Mouse (Mus musculus): ENCODE results near the gene Olfr473.
"Not testable (repeated sequence)": the region's sequence is repeated elsewhere in the genome, so short reads cannot be mapped to it uniquely, and the experiment has no call there.

Gene Olfr473

DNA sequence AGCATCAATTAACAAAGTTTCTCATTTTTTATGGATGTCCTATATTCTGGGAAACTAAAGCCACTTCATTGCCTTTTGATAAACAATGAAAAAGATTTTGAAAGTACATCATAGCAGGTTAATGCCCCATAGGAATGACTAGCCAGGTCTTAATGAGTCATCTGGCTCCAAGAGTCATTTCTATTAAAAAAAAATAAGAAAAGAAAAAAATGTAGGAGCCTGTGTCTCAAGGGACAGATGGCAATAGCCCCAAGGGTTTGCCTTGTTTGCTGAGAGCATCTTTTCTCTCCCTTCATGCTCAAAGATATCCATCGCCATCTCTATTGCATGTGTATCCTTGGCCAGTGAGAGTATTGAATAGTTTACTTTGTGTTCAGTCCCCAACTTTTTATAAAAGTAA is at the start of gene Olfr473:
Gene Olfr473 (plus strand): TSS at position 301 of the 400 bp plus-strand sequence.
- Histone ChIP-seq H3K36me3 (ENCODE audit: insufficient read depth, low read length) (no peaks in the 10 kb centered on the region), H3K9me3 (ENCODE audit: low read length) (no peaks in the 10 kb centered on the region), H3K4me1 (replicated peaks; ENCODE audit: low read depth, low read length) (no peaks in the 10 kb centered on the region), H3K4me3 (replicated peaks; ENCODE audit: low read length) (no peak within 1 kb of the TSS), H3K27me3 (ENCODE audit: insufficient read depth, low read length) (no peaks in the 10 kb centered on the region)
- TF ChIP-seq POU5F1 (IDR thresholded peaks at IDR 0.05; ENCODE audit: borderline replicate concordance, low read length) (no peak), CTCF (conservative IDR thresholded peaks at IDR 0.05; ENCODE audit: low read length) (no peak), NANOG (IDR thresholded peaks at IDR 0.05; ENCODE audit: borderline replicate concordance, low read length) (no peak)

DNA sequence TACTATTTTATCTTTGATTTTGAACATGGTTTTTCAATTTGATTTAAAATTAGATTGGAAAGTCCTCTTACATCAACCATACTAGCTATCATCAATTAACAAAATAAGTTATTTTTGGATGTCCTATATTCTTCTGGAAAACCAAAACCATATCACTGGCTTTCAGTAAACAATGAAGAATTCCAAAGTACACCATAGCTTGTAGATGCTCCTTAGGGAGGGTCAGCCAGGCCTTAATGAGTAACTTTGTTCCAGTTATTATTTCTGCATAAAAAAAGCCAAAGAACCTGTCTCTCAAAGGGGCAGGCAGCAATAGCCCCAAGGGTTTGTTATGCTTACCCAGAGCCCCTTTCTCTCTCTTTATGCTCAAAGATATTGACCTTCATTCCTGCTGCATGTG is 32.6 kb upstream of the Olfr473 start, which contains the start of gene Olfr472:
Gene Olfr472 (plus strand): TSS at position 301 of the 400 bp plus-strand sequence.
- TF ChIP-seq NANOG (IDR thresholded peaks at IDR 0.05; ENCODE audit: borderline replicate concordance, low read length) (no peak), CTCF (conservative IDR thresholded peaks at IDR 0.05; ENCODE audit: low read length) (no peak), POU5F1 (IDR thresholded peaks at IDR 0.05; ENCODE audit: borderline replicate concordance, low read length) (no peak)
- H3K36me3 ChIP-seq (ENCODE audit: insufficient read depth, low read length) = no peaks in the 10 kb centered on the region
- H3K4me3 ChIP-seq (replicated peaks; ENCODE audit: low read length) = no peak within 1 kb of the TSS
- H3K4me1 ChIP-seq (replicated peaks; ENCODE audit: low read depth, low read length) = no peaks in the 10 kb centered on the region
- H3K27me3 ChIP-seq (ENCODE audit: insufficient read depth, low read length) = no peaks in the 10 kb centered on the region
- H3K9me3 ChIP-seq (ENCODE audit: low read length) = peaks cover 13% of the 10 kb centered on the region

DNA sequence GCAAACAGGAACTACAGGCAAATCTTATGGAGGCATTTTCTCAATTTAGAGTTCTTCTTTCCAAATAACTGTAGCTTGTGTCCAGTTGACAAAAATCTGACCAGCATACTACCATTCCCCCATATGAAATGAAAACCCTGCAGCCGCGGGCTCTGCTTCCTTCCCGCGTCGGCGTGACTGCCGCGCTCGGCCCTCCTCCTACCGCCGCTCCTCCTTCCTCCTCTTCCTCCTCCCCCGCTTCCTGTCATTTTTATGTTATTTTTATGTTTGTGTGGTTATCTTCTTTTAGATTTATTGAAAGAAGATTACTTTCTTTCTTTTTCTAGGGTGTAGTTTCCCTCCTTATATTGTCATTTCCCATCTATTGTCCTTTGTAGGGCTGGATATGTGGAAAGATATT is 22.3 kb downstream of the Olfr473 start:
- H3K27me3 ChIP-seq (ENCODE audit: insufficient read depth, low read length); H3K36me3 ChIP-seq (ENCODE audit: insufficient read depth, low read length); H3K4me3 ChIP-seq (replicated peaks; ENCODE audit: low read length); H3K4me1 ChIP-seq (replicated peaks; ENCODE audit: low read depth, low read length): not testable (repeated sequence)
- H3K9me3 ChIP-seq (ENCODE audit: low read length) = peaks cover 12% of the 10 kb centered on the region

DNA sequence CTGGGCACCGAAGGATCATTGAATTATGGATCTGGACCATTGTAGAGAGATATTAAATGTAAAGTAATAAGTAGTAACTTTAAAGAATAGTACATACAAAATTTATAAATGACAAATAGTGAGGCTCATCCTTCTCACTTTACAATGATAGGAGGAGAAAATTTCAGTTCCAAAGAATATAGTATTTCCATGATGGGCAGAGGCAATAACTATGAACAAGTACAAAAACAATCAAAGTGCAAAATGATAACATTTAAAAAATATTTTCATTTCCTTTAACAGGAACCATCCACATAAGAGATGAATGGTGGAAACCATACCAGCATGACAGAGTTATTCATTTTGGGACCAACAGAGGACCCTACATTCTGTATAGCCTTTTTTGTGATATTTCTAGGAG is 24.1 kb downstream of the Olfr473 start, which contains the start of gene Olfr474:
Gene Olfr474 (plus strand): TSS at position 301 of the 400 bp plus-strand sequence.
- TF ChIP-seq NANOG (IDR thresholded peaks at IDR 0.05; ENCODE audit: borderline replicate concordance, low read length) (no peak), POU5F1 (IDR thresholded peaks at IDR 0.05; ENCODE audit: borderline replicate concordance, low read length) (no peak), CTCF (conservative IDR thresholded peaks at IDR 0.05; ENCODE audit: low read length) (no peak)
- no peak within 1 kb of the TSS for H3K4me3 ChIP-seq (replicated peaks; ENCODE audit: low read length)
- H3K9me3 ChIP-seq (ENCODE audit: low read length) = peaks cover 26% of the 10 kb centered on the region
- no peaks in the 10 kb centered on the region for H3K27me3 ChIP-seq (ENCODE audit: insufficient read depth, low read length)
- H3K36me3 ChIP-seq (ENCODE audit: insufficient read depth, low read length) = no peaks in the 10 kb centered on the region
- no peaks in the 10 kb centered on the region for H3K4me1 ChIP-seq (replicated peaks; ENCODE audit: low read depth, low read length)

DNA sequence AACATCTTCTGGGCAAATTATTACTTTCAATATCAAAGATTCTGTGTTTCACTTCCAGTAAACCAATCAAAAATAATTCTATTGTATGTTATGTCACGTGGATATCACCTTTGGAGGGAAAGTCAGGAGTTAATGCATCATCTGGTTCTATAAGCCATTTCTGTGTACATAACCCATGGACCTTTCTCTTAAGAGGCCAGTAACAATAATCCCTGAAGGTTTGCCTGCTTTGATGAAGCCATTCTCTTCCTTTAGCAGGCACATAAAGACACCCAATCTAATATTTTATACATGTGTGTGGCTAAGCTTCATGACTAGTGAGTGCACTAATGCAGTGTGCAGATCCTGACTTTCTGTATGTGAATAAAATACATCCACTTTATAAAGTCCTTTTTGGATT is 34.3 kb downstream of the Olfr473 start, which contains the start of gene Olfr476:
Gene Olfr476 (plus strand): TSS at position 301 of the 400 bp plus-strand sequence.
- Histone ChIP-seq H3K27me3 (ENCODE audit: insufficient read depth, low read length) (no peaks in the 10 kb centered on the region), H3K36me3 (ENCODE audit: insufficient read depth, low read length) (no peaks in the 10 kb centered on the region), H3K4me3 (replicated peaks; ENCODE audit: low read length) (no peak within 1 kb of the TSS), H3K4me1 (replicated peaks; ENCODE audit: low read depth, low read length) (no peaks in the 10 kb centered on the region), H3K9me3 (ENCODE audit: low read length) (no peaks in the 10 kb centered on the region)
- TF ChIP-seq CTCF (conservative IDR thresholded peaks at IDR 0.05; ENCODE audit: low read length) (no peak), NANOG (IDR thresholded peaks at IDR 0.05; ENCODE audit: borderline replicate concordance, low read length) (no peak), POU5F1 (IDR thresholded peaks at IDR 0.05; ENCODE audit: borderline replicate concordance, low read length) (no peak)
